8 mouse cellular contexts compared by ENCODE assay signal in the genomic region with DNA sequence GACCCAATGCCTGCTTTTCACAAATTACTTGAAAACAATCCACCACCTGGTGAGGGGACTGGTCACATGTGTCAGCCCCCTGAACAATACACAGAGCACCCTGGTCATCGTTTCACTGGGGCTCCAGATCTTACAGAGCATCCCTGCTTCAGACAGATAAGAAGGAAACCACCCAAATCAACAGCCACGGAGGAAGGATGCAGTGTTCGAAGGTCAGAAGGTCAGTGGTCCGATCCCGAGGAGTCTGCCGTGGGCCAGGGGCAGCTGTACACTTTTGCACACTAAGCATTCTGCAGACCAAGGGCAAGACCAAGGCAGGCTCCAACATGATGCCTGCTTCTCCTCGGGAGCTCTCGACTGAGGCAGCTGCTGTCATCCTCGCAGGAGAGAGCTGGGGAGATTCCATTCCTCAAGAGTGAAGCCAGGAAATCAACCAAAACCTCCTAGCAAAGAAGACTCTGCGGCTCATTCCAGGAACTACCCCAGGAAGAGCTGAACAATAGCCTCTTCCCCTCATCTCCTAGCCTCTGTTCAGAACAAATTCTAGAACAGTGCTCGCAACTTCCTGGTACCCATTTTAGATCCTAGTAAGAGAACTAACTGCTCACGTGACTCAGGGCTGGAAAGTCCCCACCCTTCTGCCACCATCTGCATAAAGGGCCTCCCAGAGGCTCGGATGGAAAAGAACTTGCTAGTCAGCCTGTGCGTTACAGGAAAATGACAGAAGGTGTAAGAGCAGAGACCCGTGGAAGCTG. TPM values are rescaled to one million over a fixed set of nuclear protein-coding genes. Genes with fewer than 3 reads are reported as not detected.
DNase-seq lines count a peak whose midpoint lies in the region; ATAC-seq and TF ChIP-seq lines count a peak whose summit lies in the region.

No protein-coding gene starts in this region.

- no peak for DNase-seq in midbrain, embryonic 10.5 days (ENCODE audit: low spot score)
- DNase-seq in midbrain, postnatal 0 days (ENCODE audit: low spot score), result no peak
- DNase-seq in kidney, adult 2 months, result peak; percentile 81
- peak; percentile 78 for DNase-seq in lung, postnatal 0 days (ENCODE audit: low spot score)
- peak; percentile 38 for DNase-seq in yolk sac, embryonic 10.5 days (ENCODE audit: low spot score)
- no peak for DNase-seq in layer of hippocampus, postnatal 14 days (ENCODE audit: low spot score in 2 of 2)
- DNase-seq in right cerebral cortex, postnatal 4 days, result no peak

- no peak for ATAC-seq in midbrain, postnatal 0 days (ENCODE audit: low FRiP score)
- peak; percentile 47 for ATAC-seq in granulocyte monocyte progenitor cell, adult 5-6 weeks (replicated peaks; ENCODE audit: poor library complexity, severe bottlenecking)
- peak; percentile 70 for ATAC-seq in lung, postnatal 0 days

- no peak overlapping the region for H3K9ac ChIP-seq in midbrain, postnatal 0 days (replicated peaks; ENCODE audit: low read length, poor library complexity, severe bottlenecking)
- no peak overlapping the region for H3K9ac ChIP-seq in lung, postnatal 0 days (replicated peaks; ENCODE audit: low read depth)

- H3K27me3 ChIP-seq in midbrain, embryonic 10.5 days (ENCODE audit: low read depth, poor library complexity, severe bottlenecking), result no peaks in the 10 kb centered on the region
- H3K27me3 ChIP-seq in midbrain, postnatal 0 days (ENCODE audit: insufficient read depth, low read length), result no peaks in the 10 kb centered on the region
- no peaks in the 10 kb centered on the region for H3K27me3 ChIP-seq in kidney, adult 2 months (replicated peaks; ENCODE audit: control insufficient read depth, insufficient read depth, low read length)
- no peaks in the 10 kb centered on the region for H3K27me3 ChIP-seq in lung, postnatal 0 days (replicated peaks; ENCODE audit: insufficient read depth, low read length)

- no peak overlapping the region for H3K4me2 ChIP-seq in midbrain, postnatal 0 days (ENCODE audit: low read depth, low read length, poor library complexity, severe bottlenecking)
- H3K4me2 ChIP-seq in lung, postnatal 0 days (replicated peaks; ENCODE audit: low read depth, low read length), result peak overlapping the region; percentile 17; the same call in 1 of the 2 replicates

- WGBS in midbrain, embryonic 10.5 days, result 70% methylated on average over 15 of the region's 15 CpGs
- WGBS in midbrain, postnatal 0 days, result 68% methylated on average over 15 of the region's 15 CpGs
- WGBS in kidney, adult 2 months, result 42% methylated on average over 15 of the region's 15 CpGs
- WGBS in lung, postnatal 0 days, result 39% methylated on average over 15 of the region's 15 CpGs

- TF ChIP-seq CTCF in midbrain, postnatal 0 days (IDR thresholded peaks at IDR 0.05), result no peak
- TF ChIP-seq CTCF in kidney, adult 2 months (conservative IDR thresholded peaks at IDR 0.05; ENCODE audit: insufficient read depth, insufficient read length, low read depth, low read length), result no peak
- TF ChIP-seq CTCF in lung, postnatal 0 days (IDR thresholded peaks at IDR 0.05), result no peak

- TF ChIP-seq POLR2A in kidney, adult 2 months (IDR thresholded peaks at IDR 0.05; ENCODE audit: low read depth, low read length), result no peak

- 0 out of 2 replicates have a peak overlapping the region, but pooled peaks have one; percentile 18 for H3K27ac ChIP-seq in midbrain, embryonic 10.5 days (replicated peaks)
- H3K27ac ChIP-seq in midbrain, postnatal 0 days (ENCODE audit: low read depth, low read length), result no peak overlapping the region
- H3K27ac ChIP-seq in kidney, adult 2 months (ENCODE audit: insufficient read depth, low read depth, low read length), result peak overlapping the region; percentile 84
- peak overlapping the region; percentile 4 for H3K27ac ChIP-seq in lung, postnatal 0 days (ENCODE audit: low read length)

- no peak overlapping the region for H3K4me3 ChIP-seq in midbrain, embryonic 10.5 days
- no peak overlapping the region for H3K4me3 ChIP-seq in midbrain, postnatal 0 days (ENCODE audit: low read depth, low read length)
- 0 out of 2 replicates have a peak overlapping the region, but pooled peaks have one; percentile 12 for H3K4me3 ChIP-seq in kidney, adult 2 months (ENCODE audit: insufficient read depth, low read depth, low read length)
- H3K4me3 ChIP-seq in lung, postnatal 0 days (ENCODE audit: low read depth, low read length), result no peak overlapping the region

- peaks cover 31% of the 10 kb centered on the region for H3K4me1 ChIP-seq in midbrain, embryonic 10.5 days
- no peaks in the 10 kb centered on the region; the same call in 1 of the 2 replicates for H3K4me1 ChIP-seq in midbrain, postnatal 0 days (ENCODE audit: insufficient read depth, low read length)
- peaks cover 7% of the 10 kb centered on the region for H3K4me1 ChIP-seq in kidney, adult 2 months (ENCODE audit: control insufficient read depth, insufficient read depth, low read length)
- peaks cover 7% of the 10 kb centered on the region; the same call in 1 of the 2 replicates for H3K4me1 ChIP-seq in lung, postnatal 0 days (ENCODE audit: insufficient read depth, low read depth, low read length)

- peak; percentile 91 for TF ChIP-seq EP300 in lung, postnatal 0 days (IDR thresholded peaks at IDR 0.05)

- no peaks in the 10 kb centered on the region for H3K36me3 ChIP-seq in midbrain, embryonic 10.5 days
- no peaks in the 10 kb centered on the region; the same call in 1 of the 2 replicates for H3K36me3 ChIP-seq in midbrain, postnatal 0 days (ENCODE audit: insufficient read depth, low read length)
- H3K36me3 ChIP-seq in kidney, adult 2 months (ENCODE audit: control insufficient read depth, insufficient read depth, low read length), result no peaks in the 10 kb centered on the region
- no peaks in the 10 kb centered on the region for H3K36me3 ChIP-seq in lung, postnatal 0 days (ENCODE audit: insufficient read depth, low read length)

- H3K9me3 ChIP-seq in midbrain, embryonic 10.5 days (replicated peaks), result no peaks in the 10 kb centered on the region
- no peaks in the 10 kb centered on the region for H3K9me3 ChIP-seq in midbrain, postnatal 0 days (ENCODE audit: low read length)
- H3K9me3 ChIP-seq in lung, postnatal 0 days (ENCODE audit: low read length), result no peaks in the 10 kb centered on the region

RNA-seq across cellular contexts. Expression of a gene that starts 14.7 kb away (rescaled TPM):
- 13.6 and 14.0 TPM in 2 replicates for polyA plus RNA-seq in midbrain, embryonic 10.5 days (2016; fragmentation: Nextera tagmentation; extraction: Ambion mirVana)
- 34.5 and 42.9 TPM in 2 replicates for total RNA-seq in midbrain, postnatal 0 days (2014; rRNA removed)
- 17.1 and 18.2 TPM in 2 replicates for polyA plus RNA-seq in midbrain, postnatal 0 days (2015; fragmentation: Nextera tagmentation; extraction: Ambion mirVana)
- total RNA-seq in granulocyte monocyte progenitor cell, adult 5-6 weeks (2014; fragmentation: Nextera tagmentation), result 14.7 and 32.6 TPM in 2 replicates
- total RNA-seq in granulocyte monocyte progenitor cell, adult 5-6 weeks (2017), result 12.2 and 15.3 TPM in 2 replicates
- polyA plus RNA-seq in kidney, adult 2 months (2012; rRNA removed), result 16.8 and 18.0 TPM in 2 replicates
- polyA plus RNA-seq in lung, postnatal 0 days (2015; fragmentation: Nextera tagmentation; extraction: Ambion mirVana), result 8.0 and 8.2 TPM in 2 replicates
- total RNA-seq in layer of hippocampus, postnatal 14 days (2021), result 10 to 100 TPM; 19.5 to 22.5 TPM

Comparison
In these comparisons a context has a peak if more than half of its experiments do, and no peak if none do; other contexts are left out.
1. DNase-seq: peak in kidney, adult 2 months (single experiment), lung, postnatal 0 days (single experiment) and yolk sac, embryonic 10.5 days (single experiment); none in midbrain, embryonic 10.5 days (single experiment), midbrain, postnatal 0 days (single experiment), layer of hippocampus, postnatal 14 days (0 of 2) and right cerebral cortex, postnatal 4 days (single experiment).